Mouse (Mus musculus) frontal cortex, postnatal 25 days (tissue): ENCODE data around the gene Cdc73.
"Not testable (repeated sequence)": the region's sequence is repeated elsewhere in the genome, so short reads cannot be mapped to it uniquely, and the experiment has no call there.

ENCODE experiments used
- DNase-seq, 2 experiments: peaks; one replicate each; pipeline ENCODE4 v3.0.0; 2022; ENCODE audit warnings: low spot score in 2 of 2

Gene Cdc73

DNA sequence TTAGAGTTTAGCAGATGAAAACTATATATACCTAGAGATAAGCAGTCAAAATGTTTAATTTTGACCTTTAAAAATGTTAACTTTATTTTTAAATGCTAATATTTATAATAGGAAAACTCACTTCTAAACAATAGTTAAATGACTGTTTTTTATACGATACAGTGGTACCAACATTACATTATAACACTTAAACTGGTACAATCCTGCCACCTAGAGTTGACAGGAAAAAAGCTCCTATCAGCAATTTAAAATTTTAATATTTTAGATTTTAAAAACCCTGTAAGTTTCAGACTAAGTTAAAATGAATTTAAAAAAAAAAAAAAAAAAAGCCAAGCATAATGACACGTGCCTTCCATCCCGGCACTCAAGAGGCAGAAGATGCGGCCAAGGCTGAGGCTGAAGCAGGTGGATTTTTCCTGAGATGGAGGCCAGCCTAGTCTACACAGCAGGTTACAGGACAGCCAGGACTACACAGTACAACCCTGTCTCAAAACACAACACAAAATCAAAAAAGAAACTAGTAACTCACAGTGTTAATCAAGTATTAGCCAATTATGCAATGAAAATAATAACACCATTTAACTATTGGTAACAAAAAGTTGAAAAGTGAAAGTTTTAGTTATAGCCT lies 26.8 kb downstream of the Cdc73 start:
- no peak for DNase-seq

DNA sequence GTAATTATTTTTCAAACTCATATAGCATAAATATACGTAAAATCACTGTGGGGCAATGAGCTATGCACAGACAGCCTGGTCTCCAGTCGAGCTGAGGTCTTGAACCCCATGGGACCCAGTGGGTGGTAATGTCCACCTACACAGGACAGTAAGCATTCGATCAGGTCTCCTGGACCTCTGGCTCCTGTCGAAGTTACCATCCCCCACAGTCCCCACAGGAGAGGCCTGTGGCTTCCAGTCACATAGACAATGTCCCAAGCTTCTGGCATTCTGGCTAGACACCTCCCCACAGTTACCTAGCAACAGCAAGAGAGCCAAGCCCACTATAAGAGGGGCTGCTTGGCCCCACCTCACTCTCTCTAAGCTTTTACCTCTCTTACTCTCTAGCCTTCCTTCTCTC lies 37.9 kb downstream of the Cdc73 start:
- not testable (repeated sequence) for DNase-seq

DNA sequence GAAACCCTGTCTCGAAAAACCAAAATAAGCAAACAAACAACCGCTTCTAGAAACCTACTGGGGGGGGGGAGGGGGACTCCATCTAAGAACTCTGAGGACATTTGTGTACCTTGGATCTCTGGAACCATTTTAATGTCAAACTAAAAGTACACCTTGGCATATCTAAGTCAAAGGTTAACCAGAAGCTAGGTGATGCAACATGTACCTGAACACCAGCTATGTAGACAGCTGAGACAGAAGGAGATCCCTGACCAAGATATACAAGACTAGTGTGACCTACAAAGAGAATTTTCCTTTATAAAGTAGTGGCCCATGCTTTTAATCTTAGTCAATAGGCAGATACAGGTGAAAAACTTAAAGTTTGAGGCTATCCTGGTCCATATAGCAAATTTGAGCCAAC lies 39.5 kb downstream of the Cdc73 start:
- no peak for DNase-seq

DNA sequence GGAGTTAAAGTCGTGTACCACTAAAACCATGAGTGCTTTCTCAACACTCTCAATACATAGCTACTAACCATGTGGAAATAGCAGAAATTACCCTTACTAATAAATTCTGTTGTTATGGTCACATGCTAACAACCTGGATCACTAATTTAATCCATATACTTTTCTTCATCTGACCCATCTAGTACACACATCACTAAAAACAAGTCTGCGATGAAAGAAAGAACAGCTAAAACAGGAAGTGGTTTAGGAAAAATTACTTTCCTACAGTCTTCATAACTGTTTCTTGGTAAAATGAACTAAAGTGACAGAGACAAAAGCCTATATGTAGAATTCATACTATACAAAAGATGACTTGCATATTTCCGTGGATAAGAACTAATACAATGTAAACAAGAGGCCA lies 49.0 kb downstream of the Cdc73 start:
- no peak for DNase-seq

DNA sequence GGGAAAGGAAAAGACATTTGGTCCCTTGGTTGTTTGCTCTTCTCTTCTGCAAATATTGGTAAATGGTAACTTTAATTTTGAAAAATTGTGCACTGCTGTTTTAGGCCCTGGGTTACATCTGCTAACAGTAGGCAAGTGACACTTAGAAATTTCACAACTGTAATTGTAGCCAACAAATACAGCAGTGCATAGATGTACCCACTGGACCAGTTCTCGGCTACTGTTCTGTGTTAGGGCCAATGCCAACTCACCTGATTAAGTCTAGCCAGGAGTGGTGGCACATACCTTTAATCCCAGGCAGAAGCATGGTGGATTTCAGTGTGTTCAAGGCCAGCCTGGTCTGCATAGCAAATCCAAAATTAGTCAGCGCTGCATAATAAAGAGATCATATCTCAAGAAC lies 52.4 kb downstream of the Cdc73 start:
- no peak for DNase-seq

DNA sequence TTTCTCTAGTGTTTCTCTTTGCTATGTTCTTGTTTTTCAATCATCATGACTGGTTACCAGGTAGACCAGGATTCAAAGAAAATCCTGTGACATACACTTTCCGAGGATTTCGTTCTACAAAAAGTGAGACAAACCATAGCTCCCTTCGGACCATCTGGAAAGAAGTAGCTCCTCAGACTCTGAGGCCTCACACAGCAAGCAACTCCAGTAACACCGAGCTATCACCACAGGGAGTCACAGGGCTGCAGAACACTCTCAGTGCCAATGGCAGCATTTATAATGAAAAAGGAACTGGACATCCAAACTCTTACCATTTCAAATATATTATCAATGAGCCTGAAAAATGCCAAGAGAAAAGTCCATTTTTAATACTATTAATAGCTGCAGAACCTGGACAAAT lies 56.5 kb downstream of the Cdc73 start:
- no peak for DNase-seq

DNA sequence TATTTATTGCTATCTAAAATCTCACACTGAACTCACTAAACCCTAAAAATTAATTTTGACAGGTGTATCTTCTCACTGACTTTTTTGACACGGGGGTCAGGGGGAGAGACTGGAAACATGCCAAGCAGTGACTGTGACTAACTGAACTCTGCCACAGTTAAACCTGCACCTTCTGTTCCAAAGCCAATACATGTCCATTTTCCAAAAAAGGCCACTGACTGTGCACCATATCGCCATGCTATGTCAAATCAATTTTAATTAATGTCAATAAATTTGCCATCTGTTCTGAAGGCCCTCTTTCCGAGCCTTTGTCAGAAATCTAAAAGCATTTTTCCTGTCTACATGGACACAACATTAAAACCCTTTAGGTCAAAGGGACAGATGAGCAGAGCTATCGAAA lies 57.3 kb downstream of the Cdc73 start:
- DNase-seq = no peak

DNA sequence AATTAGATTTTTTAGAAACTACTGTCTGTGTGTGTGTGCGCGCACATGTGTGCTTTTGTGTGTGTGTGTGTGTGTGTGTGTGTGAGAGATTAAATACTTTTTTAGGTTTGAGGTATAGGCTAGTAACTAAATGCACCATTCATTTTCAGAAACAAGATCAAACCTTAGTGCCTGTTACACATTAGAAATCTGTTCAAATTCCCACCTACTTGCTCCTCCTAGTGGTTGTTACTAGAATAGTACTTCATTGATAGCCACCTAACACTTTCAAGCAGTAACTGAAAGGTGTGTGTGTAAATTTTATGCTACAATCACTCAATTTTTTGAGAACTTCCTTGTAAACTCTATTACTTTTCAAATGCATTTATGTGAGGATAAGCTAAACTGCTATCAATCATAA lies 58.5 kb downstream of the Cdc73 start:
- no peak for DNase-seq

DNA sequence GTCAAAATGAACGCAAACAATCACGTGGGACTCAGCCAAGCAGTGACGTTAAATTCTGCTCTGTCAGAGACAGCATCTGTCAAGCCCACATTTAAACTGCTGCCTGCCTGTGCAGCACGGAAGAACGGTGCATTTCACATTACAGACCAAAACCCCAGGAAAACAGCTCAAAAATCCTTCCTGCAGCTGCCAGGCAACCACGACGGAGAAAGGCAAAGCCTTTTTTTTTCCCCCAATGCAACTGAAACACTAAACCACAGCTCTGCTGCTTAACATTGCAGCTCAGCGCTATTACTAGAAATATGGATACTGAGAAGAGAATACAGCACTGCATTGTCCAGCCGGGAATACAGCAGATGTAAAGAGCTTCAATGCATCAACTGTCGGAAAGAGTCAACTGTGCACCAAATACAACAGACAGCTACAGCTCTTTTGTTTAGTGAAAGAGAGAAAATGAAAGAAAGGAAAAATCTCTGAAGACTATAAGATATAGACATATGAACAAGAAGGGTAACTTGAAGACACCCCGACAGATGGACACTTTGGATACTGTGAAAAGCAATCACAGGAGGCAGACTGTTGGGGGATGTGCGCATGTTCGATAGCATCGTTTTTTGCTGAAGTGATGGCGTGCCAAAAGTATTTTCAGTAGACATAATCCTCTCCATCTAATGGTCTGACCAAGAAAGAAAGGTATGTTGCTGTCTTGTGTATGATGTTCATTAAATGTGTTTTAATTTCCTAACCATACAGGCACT lies 61.9 kb downstream of the Cdc73 start, which contains the start of gene B3galt2:
Gene B3galt2 (plus strand): TSS at position 15 of the 758 bp plus-strand sequence.
- peak; percentile 38 to 48 for DNase-seq

DNA sequence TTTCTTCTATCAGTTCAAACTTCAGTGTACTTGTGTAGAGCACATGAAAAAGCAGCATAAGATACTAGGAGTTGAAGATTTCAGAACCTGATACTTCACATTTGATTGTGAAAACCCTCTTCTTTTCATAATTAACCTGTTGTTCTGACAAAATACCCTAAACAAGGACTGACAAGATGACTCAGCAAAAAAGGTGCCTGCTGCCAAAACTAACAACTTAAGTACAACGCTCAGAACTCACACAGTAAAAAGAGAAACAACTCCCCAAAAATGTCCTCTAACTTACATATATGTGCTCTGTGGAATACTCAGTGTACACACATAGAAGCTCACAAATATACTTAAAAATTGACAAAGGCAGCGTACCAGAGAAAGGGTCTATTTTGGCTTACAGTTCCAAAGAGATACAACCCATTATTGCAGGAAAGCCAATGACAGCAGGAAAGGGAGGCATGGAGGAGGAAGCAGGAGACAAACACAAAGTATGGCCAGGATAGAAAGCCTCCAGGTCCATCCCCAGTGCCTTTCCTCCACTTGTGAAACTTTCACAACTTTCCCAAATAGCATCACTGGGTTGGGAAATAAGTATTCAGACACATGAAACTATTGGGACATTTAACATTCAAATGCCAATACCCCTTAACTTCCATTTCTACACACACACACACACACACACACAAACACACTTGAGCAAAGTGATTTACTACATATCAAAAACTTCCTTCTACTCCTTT lies 69.7 kb downstream of the Cdc73 start:
- DNase-seq = no peak

DNA sequence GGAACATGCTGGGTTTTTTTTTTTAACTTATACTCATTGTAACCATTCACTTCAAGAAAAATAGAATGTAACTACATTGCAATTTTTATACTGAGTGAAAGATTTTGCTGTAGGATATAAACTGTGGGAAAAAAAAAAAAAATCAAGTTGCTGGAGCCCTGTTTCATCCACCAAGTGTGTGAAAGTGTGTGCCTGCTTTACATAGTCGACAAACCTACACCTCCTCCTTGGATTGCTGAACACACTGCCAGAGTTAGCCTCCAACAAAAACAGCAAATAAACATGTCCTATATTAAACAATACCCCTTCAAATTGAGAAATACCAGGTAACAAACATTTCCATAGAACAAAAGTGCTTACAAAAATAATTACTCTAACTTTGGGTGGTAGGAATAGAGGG lies 70.3 kb downstream of the Cdc73 start:
- DNase-seq = no peak

DNA sequence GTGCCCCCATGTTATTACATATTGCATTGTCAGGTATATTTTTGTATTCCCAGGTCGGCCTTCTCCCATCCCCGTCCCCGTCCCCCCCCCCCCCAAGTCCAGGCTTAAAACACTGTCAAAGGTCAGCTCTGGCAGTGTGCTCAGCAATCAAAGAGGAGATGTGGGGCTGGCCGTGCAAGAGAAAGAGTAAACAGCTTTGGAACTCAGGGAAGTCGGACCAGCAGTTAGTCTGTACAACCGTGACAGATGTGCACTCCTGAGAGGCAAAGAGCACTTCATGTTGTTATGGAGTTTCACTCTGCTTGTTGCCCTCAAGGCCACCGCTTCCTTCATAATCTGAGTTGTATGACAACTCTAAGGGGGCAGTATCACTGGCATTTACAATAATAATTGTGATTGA lies 71.4 kb downstream of the Cdc73 start:
- DNase-seq = no peak

DNA sequence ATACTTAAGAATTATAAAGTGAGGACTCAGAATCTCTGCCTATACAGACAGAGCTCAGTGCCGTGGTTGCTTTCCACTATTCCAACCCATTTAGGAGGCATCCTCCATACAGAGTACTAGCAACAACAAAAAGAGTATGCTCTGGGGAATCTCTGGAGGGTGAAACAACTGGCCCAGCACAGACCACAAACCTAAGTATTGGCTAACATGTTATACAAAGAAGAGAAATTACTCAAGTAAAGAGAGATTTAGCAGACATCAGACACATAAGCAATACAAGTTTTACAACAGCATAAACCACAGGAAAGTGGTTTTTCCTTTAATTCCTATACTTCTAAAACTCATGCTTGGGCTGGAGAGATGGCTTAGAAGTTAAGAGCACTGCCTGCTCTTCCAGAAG lies 80.1 kb downstream of the Cdc73 start:
- DNase-seq = no peak

DNA sequence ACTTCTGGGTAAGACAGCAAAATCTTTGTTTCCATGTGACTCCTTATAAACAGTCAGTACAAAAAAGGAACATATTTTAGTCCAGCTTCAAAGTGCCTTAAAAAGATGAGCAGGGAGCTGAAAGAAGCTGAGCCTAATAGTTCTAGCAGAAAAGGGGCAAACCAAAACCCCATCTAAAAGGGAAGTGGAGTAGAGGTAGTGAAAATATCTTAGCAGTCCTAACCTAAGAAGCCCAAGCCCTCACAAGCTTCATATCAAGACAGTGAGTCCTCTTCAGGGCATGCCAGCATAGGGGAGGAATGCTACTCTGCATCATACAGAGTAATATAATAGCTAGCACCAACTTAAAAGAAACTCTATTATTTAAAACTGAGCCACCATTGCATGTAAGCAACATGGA lies 80.8 kb downstream of the Cdc73 start:
- DNase-seq = no peak

DNA sequence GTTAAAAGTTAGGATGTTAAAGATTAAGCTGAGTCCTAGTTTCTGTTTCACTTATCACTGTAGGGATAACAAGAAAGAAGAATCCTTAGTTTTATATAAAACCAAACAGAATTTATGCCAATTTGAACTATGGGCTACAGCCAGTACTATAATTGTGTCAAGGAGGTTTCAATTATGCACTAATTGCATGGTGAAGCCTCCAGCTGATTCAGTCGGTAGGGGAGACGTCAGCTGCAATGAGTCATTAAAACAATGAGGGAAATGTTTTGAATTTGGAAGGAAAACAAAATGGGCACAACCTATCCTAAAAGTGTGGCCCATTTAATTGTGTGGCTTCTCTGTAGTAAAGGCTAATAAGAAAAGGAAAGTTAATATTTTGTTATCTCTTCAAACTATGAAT lies 82.9 kb downstream of the Cdc73 start:
- no peak for DNase-seq

DNA sequence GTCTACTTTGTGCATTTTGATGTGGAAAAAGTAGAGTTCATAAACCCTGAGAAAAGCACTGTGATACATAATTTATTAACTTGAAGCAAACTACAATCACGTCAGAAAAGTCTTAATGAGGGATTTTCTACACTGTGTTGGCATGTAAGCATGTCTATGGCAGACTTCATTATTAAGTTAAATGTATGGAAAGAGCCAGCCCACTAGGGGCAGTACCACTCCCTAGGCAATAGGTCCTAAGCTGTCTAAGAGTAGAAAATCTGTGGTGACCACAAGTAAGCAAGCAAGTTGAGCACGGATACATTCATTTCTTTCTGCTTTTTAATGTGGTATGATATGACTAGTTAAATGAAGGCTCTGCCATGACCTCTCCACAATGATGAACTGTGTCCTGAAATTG lies 89.8 kb downstream of the Cdc73 start:
- DNase-seq = no peak

DNA sequence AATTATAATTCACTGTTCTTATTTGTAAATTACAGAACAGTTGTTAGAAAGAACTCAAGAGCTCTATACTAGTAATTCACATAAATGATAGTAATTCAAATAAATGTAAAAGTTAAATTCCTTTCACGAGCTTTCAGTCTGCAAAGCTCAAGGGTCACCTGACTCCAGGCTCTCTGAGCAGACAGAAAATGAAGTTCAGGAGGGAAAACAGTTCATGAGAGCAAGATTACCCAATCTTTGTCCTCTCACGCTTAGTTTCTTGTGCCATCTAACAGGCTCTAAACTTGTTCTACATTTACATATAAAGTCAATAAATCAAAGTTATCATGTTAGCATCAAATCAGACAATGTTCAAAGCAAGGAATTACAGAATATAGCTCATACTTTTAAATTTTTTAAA lies 93.8 kb downstream of the Cdc73 start:
- no peak for DNase-seq

DNA sequence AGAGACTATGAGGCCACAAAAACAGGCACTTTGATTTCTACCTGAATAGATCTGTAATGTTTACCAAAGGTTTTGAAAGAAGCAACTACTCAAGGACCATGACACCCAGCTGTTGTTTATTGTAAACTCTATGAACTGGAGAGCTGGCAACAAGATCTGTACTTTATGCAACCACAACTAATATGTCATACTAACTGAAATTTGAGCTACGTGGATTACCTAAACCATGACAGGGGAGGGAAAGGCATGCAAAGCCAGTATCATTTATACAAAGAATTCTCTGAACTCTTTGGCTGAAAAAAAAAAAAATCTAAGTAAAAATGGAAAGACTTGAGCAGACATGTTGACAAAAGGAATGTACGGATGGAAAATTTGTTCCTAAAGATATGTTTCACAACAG lies 105.8 kb downstream of the Cdc73 start:
- no peak for DNase-seq

DNA sequence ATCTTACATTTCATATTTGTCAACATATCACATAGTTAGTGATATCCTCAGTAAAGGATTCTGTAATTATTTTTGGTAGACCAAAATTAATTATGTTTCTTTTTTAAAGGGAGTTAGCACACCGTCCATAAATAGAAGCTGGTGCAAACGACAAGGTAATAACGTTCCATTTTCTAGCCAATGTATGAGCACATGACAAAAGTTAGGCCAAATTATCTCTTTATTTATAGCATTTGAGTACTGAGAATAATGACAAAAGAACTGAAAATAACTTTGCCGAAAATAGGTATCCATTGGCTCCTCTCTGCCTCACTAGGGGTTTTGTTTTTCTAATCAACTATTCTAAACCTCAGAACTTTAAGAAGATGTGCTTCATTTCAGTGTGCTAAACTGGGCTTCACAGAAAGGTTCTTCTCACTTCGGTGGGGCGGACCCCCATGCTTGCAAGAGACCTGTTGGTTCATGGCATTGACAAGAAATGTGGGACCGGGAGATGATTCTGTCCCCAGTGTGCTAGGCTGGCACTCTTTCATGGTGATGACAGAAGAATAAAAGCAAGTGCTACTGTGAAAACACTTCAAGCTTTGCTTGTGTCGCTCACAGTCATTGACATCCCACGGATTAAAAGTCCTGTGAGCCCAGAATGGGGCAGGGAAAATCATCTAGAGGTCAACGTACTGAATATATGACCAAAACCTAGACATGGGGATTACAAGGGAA lies 125.7 kb downstream of the Cdc73 start:
- no peak for DNase-seq

DNA sequence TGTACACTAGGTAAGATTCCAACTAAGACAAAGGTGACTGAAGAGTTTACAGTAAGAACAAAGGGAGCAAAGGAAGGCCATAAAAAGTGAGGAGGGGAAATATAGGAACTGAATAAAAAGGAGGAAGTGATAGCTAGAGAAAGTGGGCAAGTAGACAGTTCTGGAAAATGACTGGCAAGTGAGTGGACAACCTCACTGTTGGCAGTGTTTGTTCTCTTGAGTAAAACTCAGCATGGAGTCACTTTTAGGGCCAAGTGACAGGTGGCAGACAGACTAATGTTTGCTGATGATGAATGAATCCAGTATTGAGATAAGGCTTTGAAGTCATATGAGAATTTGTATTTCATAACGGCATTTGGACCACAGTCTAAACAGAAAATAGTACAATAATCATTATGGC lies 144.5 kb downstream of the Cdc73 start:
- no peak for DNase-seq

DNA sequence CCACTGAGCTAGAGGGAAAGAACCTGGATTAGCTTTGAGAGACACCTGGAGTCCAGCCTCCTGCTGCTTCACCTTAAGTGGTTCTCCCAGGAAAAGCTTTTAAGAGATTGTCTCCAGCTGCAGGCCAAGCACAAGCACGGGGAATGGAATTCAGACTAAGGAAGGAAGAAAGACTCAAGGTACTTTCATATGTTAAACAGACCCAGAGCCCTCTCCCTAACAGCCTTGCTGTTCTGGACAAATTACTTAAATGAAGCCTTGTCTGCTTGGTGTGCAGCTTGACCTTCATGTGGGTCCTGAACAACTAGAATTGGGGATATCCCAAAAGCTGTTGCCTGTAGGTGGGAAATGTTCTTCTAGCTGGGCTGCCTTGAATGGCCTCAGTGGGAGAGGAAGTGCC lies 147.2 kb downstream of the Cdc73 start:
- DNase-seq = no peak

DNA sequence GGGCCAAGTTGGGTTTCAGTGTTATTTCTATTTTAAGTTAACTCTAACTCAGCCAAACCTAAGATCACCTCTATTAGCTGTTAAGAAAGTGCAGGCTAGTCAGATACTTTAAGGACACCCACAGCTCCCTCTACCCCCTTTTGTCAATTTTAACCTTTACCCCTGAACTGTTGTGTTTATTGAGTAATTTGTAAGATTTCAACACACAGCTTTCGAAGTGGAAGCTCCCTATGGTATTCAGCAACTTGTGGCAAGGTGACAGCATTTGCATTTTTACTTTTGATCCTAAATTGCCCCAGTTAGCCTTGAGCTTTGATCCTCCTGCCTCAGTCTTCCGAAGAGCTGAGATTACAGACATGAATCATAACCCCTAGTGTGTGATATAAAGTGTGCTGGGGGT lies 148.1 kb downstream of the Cdc73 start:
- DNase-seq = no peak
